Mouse (Mus musculus) thymus, postnatal 4 days (tissue): ENCODE measurements at regions not wholly inside any gene's neighbourhood (a gene's known extent, or its start where the extent isn't known, plus 50 kb on each side); places are given as distances from the start of the nearest gene placed in this dataset.
A peak's percentile ranks its signal among the peaks of the same experiment; 100 is the strongest.

Source experiments
- DNase-seq: peaks from one replicate; pipeline ENCODE4 v3.0.0; 2021

- DNase-seq, result no peak
These were observed 101.3 kb upstream of the A26c2 start for GRCm38 (mm10) chr7:62924585-62925331.

GRCm38 (mm10) chr7:62922246-62922645 lies 98.8 kb upstream of the A26c2 start:
- DNase-seq, result peak; percentile 10

- DNase-seq, result no peak
These were observed 70.9 kb upstream of the A26c2 start for GRCm38 (mm10) chr7:62894337-62894736.

GRCm38 (mm10) chr7:62877033-62877432 lies 53.6 kb upstream of the A26c2 start:
- DNase-seq, result peak; percentile 7
